Mouse (Mus musculus): ENCODE data around the gene Srrm4.
A peak's percentile ranks its signal among the peaks of the same experiment; 100 is the strongest.

Gene Srrm4

DNA sequence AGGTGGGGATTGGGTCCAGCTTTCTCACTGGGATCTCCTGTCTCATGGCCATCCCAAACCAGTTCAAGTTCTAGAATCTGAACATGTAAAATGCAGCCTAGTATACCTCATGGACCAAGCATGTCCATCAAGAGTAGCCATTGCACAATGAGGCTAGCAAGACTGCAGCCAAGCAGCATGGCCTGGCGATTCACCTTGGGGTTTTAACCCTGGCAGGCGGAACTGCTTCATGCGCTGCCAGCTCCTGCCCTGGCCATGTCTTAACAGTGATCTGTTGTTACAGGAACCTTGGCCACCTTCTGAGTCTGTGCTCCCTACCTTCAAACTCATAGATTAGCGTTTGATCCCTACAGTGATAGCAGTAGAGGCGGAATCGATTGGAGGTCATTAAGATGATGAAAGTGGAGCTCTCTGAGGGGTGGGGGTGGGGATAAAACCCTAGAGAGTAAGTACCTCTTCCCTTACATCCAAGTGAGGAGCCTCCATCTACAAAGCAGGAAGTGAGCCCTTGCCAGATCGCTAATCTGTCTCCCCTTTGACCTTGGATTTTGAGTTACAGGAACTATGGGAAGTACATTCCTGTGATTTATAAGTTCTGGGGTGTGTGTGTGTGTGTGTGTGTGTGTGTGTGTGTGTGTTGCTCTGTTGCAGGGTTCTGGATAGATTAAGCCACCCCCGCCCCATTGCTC is 191.4 kb downstream of the Srrm4 start:
- no peak for DNase-seq

DNA sequence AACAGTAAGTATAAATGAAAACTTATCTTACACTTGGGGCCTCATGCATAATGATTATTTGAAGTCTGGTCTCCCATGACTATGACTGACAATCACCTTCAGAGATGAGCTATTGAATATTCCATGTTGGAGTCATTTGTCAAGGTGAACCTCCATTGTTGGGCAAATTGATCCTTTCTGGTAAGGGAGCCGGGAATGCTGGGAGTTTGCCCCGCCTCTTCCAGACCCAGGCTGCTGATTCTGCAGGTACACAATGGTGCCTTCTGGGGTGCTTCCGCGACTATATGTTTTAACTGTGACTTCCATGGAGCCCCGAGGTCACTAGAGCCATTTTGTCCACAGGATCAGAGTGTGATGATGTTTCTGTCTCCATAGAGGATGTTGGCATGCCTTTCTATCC is 195.5 kb downstream of the Srrm4 start:
- DNase-seq, result no peak

GRCm38 (mm10) chr5:116392603-116393002 is 199.0 kb downstream of the Srrm4 start:
- DNase-seq, result peak; percentile 54

DNA sequence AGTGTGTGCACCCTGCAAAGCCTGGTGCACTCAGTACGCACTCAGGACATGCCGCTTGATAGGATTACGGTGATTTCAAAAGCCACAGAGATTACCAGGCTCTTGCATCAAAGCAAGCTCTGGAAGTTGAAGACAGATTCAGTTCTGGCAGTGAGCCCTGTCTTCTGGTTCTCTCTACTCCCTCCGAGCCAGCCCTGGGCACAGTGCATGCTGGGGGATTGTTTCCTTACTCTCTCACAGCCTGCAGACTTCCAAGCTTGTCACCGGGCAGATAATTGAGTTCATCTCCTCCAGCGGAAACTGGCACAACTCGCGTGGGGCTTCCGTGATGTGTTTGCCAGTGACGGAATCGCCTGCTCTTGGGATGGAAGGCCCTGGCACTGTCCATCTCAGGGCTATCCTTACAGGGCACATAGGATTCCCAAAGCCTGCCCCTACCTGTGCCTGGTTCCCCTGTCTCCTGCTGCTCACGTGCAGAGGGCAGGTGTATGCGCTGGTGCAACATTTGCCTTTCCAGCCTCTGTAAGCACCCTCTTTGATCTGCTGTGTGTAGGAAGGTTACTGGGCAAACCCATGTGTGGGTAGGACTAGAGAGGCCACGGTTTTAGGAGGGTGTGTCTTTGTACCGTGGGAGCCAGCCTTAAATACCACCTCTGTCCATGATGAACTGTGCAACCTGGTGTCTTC is 201.6 kb downstream of the Srrm4 start:
- DNase-seq, result peak; percentile 49

DNA sequence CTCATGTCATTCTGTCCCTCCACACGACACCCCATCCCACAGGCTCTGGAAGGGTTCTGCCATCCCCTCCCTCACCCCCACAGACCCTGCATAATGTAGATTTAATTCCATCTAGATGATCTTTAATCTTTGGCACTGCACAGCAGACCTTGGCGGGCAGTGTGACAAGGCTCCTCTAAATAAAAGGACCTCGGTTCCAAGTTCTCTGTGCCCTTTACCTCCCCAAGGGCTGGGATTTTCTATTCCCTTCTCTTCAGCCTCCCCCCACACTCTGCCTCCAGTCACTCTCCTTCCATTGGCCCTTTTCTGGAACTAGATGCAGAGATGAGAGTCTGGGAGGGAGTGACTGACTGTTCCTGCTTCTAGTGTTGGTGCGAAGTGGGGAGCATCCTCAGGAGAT is 202.3 kb downstream of the Srrm4 start:
- DNase-seq, result no peak

All from lung, postnatal 36 days (tissue).